Mouse (Mus musculus): ENCODE measurements around the gene Gimap9. TPM values are rescaled to one million over a fixed set of nuclear protein-coding genes. Genes with fewer than 3 reads are reported as not detected.

The Gimap9 gene
- polyA plus RNA-seq, 1 experiment from 2014 or later: 1.7 TPM

- no peaks in the 10 kb centered on the region for H3K27me3 ChIP-seq
- no peak for ATAC-seq (ENCODE audit: low FRiP score, low read depth)
- WGBS: 74% methylated on average over 2 of the region's 2 CpGs
These were observed 37.4 kb upstream of the Gimap9 start for GRCm38 (mm10) chr6:48638553-48638952.

DNA sequence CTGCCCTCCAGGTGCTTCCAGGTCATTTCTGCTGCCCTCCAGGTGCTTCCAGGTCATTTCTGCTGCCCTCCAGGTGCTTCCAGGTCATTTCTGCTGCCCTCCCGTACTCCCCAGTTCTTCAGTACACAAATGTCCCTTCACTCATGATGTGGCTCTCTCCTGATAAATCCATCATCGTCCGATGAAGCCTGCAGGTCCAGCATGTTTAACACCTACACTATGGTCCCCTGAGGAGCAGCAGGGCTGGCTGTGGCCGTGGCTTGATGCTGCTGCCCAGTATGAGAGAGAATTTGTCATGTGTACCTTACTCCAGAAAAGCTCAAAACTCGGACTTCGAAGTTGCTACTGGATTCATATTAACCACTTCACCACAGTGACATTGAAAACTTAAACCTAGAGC lies 34.5 kb upstream of the Gimap9 start:
- ATAC-seq (ENCODE audit: low FRiP score, low read depth): no peak
- Histone ChIP-seq H3K36me3 (no peaks in the 10 kb centered on the region), H3K27me3 (no peaks in the 10 kb centered on the region), H3K4me2 (no peak overlapping the region), H3K27ac (replicated peaks) (no peak overlapping the region), H3K9ac (no peak overlapping the region), H3K4me3 (no peak overlapping the region), H3K9me3 (no peaks in the 10 kb centered on the region), H3K4me1 (replicated peaks) (no peaks in the 10 kb centered on the region)
- WGBS: 75% methylated on average over 6 of the region's 6 CpGs

More at GRCm38 (mm10) chr6:48638553-48638952, 37.4 kb upstream of the Gimap9 start:
- Histone ChIP-seq H3K4me1 (replicated peaks) (no peaks in the 10 kb centered on the region), H3K9ac (no peak overlapping the region), H3K4me3 (no peak overlapping the region), H3K36me3 (no peaks in the 10 kb centered on the region), H3K27ac (replicated peaks) (no peak overlapping the region), H3K4me2 (no peak overlapping the region), H3K9me3 (no peaks in the 10 kb centered on the region)

- ATAC-seq (ENCODE audit: low FRiP score, low read depth): peak; percentile 23; the same call in 1 of the 2 replicates
These were observed 33.1 kb upstream of the Gimap9 start for GRCm38 (mm10) chr6:48642764-48643292.

DNA sequence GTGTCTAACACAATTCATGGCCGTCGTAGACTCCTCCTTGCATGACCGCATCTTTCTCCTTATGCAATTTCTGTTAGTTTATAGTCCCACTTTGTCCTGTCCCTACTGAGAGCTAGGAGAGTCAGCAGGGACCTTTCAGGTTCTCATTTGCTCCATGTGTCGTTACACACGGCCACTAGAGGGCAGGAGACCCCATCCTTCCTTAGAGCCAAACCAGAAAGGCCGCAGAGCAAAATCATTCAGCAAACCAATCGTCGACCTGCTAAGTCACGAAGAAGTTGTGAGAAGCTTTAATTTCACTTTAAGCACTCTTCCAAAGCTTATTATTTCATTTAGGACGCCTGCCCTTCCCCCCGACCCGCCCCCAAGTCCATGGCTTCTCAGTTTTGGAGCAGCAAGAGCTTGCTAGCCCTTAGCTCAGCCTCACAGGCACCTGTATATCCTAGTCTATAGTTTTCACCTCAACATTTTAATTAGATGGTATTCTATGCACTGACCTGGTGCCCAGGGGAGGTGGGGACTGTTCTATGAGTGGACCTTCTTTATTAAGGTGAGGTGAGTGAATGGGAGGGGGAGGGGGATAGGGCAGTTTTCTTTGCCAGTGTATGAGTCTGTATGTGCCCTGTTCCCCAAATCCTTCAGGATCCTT lies 30.1 kb upstream of the Gimap9 start:
- H3K4me3 ChIP-seq: no peak overlapping the region
- H3K36me3 ChIP-seq: no peaks in the 10 kb centered on the region
- WGBS: 15% methylated on average over 12 of the region's 12 CpGs
- H3K4me1 ChIP-seq (replicated peaks): no peaks in the 10 kb centered on the region
- H3K27me3 ChIP-seq: no peaks in the 10 kb centered on the region
- no peak overlapping the region for H3K9ac ChIP-seq
- no peak overlapping the region for H3K27ac ChIP-seq (replicated peaks)
- no peak overlapping the region for H3K4me2 ChIP-seq
- peak; percentile 56; the same call in 1 of the 2 replicates for ATAC-seq (ENCODE audit: low FRiP score, low read depth)
- no peaks in the 10 kb centered on the region for H3K9me3 ChIP-seq

More at GRCm38 (mm10) chr6:48642764-48643292, 33.1 kb upstream of the Gimap9 start:
- no peak overlapping the region for H3K9ac ChIP-seq
- no peak overlapping the region for H3K4me2 ChIP-seq
- H3K4me3 ChIP-seq: no peak overlapping the region
- no peaks in the 10 kb centered on the region for H3K36me3 ChIP-seq
- no peaks in the 10 kb centered on the region for H3K9me3 ChIP-seq
- H3K27me3 ChIP-seq: no peaks in the 10 kb centered on the region
- H3K4me1 ChIP-seq (replicated peaks): no peaks in the 10 kb centered on the region
- WGBS: 24% methylated on average over 4 of the region's 4 CpGs
- no peak overlapping the region for H3K27ac ChIP-seq (replicated peaks)

DNA sequence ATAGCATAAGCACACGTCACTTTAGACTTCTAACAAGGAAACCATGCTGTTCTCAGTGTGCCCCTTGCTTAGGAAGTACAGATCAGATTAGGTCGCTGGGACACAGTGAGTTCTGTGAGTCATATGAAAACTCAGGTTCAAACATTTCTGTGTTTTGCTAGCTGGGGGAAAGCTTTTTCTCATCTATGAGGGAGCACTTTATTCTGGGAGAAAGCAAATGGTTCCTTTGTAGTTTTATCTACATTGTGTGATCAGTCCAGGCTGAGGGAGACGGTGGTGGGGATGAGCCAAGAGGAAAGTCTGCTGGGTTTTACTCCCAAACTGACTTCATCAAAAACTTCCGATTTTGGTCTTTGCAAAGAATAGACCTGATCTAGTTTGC lies 29.6 kb upstream of the Gimap9 start:
- Histone ChIP-seq H3K9me3 (no peaks in the 10 kb centered on the region), H3K27me3 (no peaks in the 10 kb centered on the region), H3K4me1 (replicated peaks) (no peaks in the 10 kb centered on the region), H3K9ac (no peak overlapping the region), H3K4me3 (no peak overlapping the region), H3K4me2 (no peak overlapping the region), H3K27ac (replicated peaks) (no peak overlapping the region), H3K36me3 (no peaks in the 10 kb centered on the region)
- ATAC-seq (ENCODE audit: low FRiP score, low read depth): no peak
- 86% methylated on average over 4 of the region's 4 CpGs for WGBS

GRCm38 (mm10) chr6:48646995-48647394 lies 28.9 kb upstream of the Gimap9 start, which contains the start of gene Gimap8:
TSS of gene Gimap8 (plus strand) at chr6:48647234.
- Histone ChIP-seq H3K4me1 (replicated peaks) (no peaks in the 10 kb centered on the region), H3K4me2 (no peak within 1 kb of the TSS), H3K27ac (replicated peaks) (no peak within 1 kb of the TSS), H3K9ac (no peak within 1 kb of the TSS), H3K4me3 (no peak within 1 kb of the TSS), H3K27me3 (no peaks in the 10 kb centered on the region), H3K36me3 (no peaks in the 10 kb centered on the region), H3K9me3 (no peaks in the 10 kb centered on the region)
- ATAC-seq (ENCODE audit: low FRiP score, low read depth): no peak
- WGBS: 42% methylated on average over 3 of the region's 3 CpGs

DNA sequence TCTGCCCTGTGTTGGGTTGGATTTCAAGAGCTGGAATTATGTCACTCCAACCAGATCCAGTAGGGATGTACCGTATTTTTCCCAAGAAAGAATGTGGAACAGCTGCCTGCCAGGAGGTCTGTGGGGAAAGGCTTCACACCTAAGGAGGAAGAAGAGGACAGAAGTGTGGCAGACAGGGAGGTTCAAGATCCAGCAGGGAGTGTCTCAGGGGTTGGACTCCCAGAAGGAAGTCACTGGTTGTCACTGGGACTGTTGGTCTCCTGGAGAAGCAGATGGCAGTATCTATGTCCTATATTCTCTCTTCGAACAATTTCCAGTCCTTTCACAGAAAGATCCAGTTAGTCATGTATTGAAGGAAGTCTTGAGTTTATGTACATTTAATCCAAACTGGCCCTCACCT lies 28.3 kb upstream of the Gimap9 start:
- no peak overlapping the region for H3K27ac ChIP-seq (replicated peaks)
- ATAC-seq (ENCODE audit: low FRiP score, low read depth): no peak
- H3K4me2 ChIP-seq: no peak overlapping the region
- no peaks in the 10 kb centered on the region for H3K4me1 ChIP-seq (replicated peaks)
- H3K27me3 ChIP-seq: no peaks in the 10 kb centered on the region
- H3K9ac ChIP-seq: no peak overlapping the region
- no peaks in the 10 kb centered on the region for H3K9me3 ChIP-seq
- H3K36me3 ChIP-seq: no peaks in the 10 kb centered on the region
- H3K4me3 ChIP-seq: no peak overlapping the region
- 91% methylated on average over 2 of the region's 2 CpGs for WGBS

GRCm38 (mm10) chr6:48648779-48649178 lies 27.1 kb upstream of the Gimap9 start:
- Histone ChIP-seq H3K4me3 (no peak overlapping the region), H3K36me3 (no peaks in the 10 kb centered on the region), H3K9me3 (no peaks in the 10 kb centered on the region), H3K27me3 (no peaks in the 10 kb centered on the region), H3K4me2 (no peak overlapping the region), H3K4me1 (replicated peaks) (no peaks in the 10 kb centered on the region), H3K27ac (replicated peaks) (no peak overlapping the region), H3K9ac (no peak overlapping the region)
- ATAC-seq (ENCODE audit: low FRiP score, low read depth): no peak
- WGBS: 87% methylated on average over 4 of the region's 4 CpGs

GRCm38 (mm10) chr6:48650041-48650440 lies 25.9 kb upstream of the Gimap9 start:
- no peak overlapping the region for H3K27ac ChIP-seq (replicated peaks)
- WGBS: 88% methylated on average over 9 of the region's 9 CpGs
- no peak overlapping the region for H3K9ac ChIP-seq
- H3K4me2 ChIP-seq: no peak overlapping the region
- H3K4me3 ChIP-seq: no peak overlapping the region
- no peaks in the 10 kb centered on the region for H3K36me3 ChIP-seq
- ATAC-seq (ENCODE audit: low FRiP score, low read depth): no peak
- no peaks in the 10 kb centered on the region for H3K27me3 ChIP-seq
- no peaks in the 10 kb centered on the region for H3K4me1 ChIP-seq (replicated peaks)
- H3K9me3 ChIP-seq: no peaks in the 10 kb centered on the region

GRCm38 (mm10) chr6:48658721-48659120 lies 17.2 kb upstream of the Gimap9 start:
- H3K36me3 ChIP-seq: no peaks in the 10 kb centered on the region
- no peak overlapping the region for H3K4me3 ChIP-seq
- no peaks in the 10 kb centered on the region for H3K4me1 ChIP-seq (replicated peaks)
- no peaks in the 10 kb centered on the region for H3K27me3 ChIP-seq
- H3K27ac ChIP-seq (replicated peaks): no peak overlapping the region
- H3K9me3 ChIP-seq: no peaks in the 10 kb centered on the region
- ATAC-seq (ENCODE audit: low FRiP score, low read depth): no peak
- 78% methylated on average over 5 of the region's 5 CpGs for WGBS
- H3K4me2 ChIP-seq: no peak overlapping the region
- no peak overlapping the region for H3K9ac ChIP-seq

GRCm38 (mm10) chr6:48664750-48665149 lies 11.2 kb upstream of the Gimap9 start:
- Histone ChIP-seq H3K4me3 (no peak overlapping the region), H3K27me3 (no peaks in the 10 kb centered on the region), H3K9me3 (no peaks in the 10 kb centered on the region), H3K9ac (no peak overlapping the region), H3K4me1 (replicated peaks) (no peaks in the 10 kb centered on the region), H3K4me2 (no peak overlapping the region), H3K27ac (replicated peaks) (no peak overlapping the region), H3K36me3 (no peaks in the 10 kb centered on the region)
- ATAC-seq (ENCODE audit: low FRiP score, low read depth): no peak
- WGBS: 91% methylated on average over 4 of the region's 4 CpGs

GRCm38 (mm10) chr6:48665471-48665870 lies 10.5 kb upstream of the Gimap9 start:
- H3K27ac ChIP-seq (replicated peaks): no peak overlapping the region
- no peak overlapping the region for H3K4me3 ChIP-seq
- no peaks in the 10 kb centered on the region for H3K36me3 ChIP-seq
- no peaks in the 10 kb centered on the region for H3K27me3 ChIP-seq
- H3K9ac ChIP-seq: no peak overlapping the region
- H3K4me1 ChIP-seq (replicated peaks): no peaks in the 10 kb centered on the region
- no peak overlapping the region for H3K4me2 ChIP-seq
- no peak for ATAC-seq (ENCODE audit: low FRiP score, low read depth)
- no peaks in the 10 kb centered on the region for H3K9me3 ChIP-seq
- 94% methylated on average over 9 of the region's 9 CpGs for WGBS

DNA sequence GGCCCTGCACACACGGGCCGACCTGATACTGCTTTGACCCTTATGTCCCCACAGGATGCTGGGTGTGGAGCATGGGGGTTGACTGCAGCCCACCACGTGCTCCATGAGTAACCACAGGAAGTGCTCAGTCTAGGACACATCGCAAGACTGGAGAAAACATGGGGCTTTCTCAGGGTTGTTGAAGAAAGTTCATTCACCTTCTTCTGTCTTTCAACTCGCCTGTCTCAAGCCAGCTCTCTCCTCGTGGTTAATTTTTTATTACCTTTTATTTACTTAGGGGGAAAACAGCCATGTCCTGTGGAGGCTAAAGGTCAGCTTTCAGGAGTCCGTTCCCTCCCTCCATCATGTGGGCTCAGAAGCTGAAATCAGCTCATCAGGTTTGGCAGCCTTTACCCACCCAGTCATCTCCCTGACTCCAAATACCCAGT lies 9.8 kb upstream of the Gimap9 start:
- Histone ChIP-seq H3K9me3 (no peaks in the 10 kb centered on the region), H3K4me3 (no peak overlapping the region), H3K4me1 (replicated peaks) (no peaks in the 10 kb centered on the region), H3K27me3 (no peaks in the 10 kb centered on the region), H3K27ac (replicated peaks) (no peak overlapping the region), H3K9ac (no peak overlapping the region), H3K4me2 (no peak overlapping the region), H3K36me3 (no peaks in the 10 kb centered on the region)
- no peak for ATAC-seq (ENCODE audit: low FRiP score, low read depth)
- 74% methylated on average over 7 of the region's 7 CpGs for WGBS
